In genomic region chr9:13828087-13828441, GRCm38 (mm10) we compare ENCODE assay signal across 8 mouse cellular contexts. TPM values are rescaled to one million over a fixed set of nuclear protein-coding genes. Genes with fewer than 3 reads are reported as not detected.
DNase-seq lines count a peak whose midpoint lies in the region; ATAC-seq lines count a peak whose summit lies in the region.

No protein-coding gene starts in this region.

- H3K4me3 ChIP-seq in intestine, embryonic 15.5 days (replicated peaks): peak overlapping the region; percentile 86
- H3K4me3 ChIP-seq in midbrain, embryonic 16.5 days (ENCODE audit: low read depth, low read length): peak overlapping the region; percentile 83

- H3K27ac ChIP-seq in intestine, embryonic 15.5 days: peak overlapping the region; percentile 96
- H3K27ac ChIP-seq in midbrain, embryonic 16.5 days (ENCODE audit: low read length): peak overlapping the region; percentile 98

- peaks cover 13% of the 10 kb centered on the region for H3K36me3 ChIP-seq in intestine, embryonic 15.5 days
- H3K36me3 ChIP-seq in midbrain, embryonic 16.5 days (ENCODE audit: control insufficient read depth, insufficient read depth, low read length): peaks cover 14% of the 10 kb centered on the region

- H3K9ac ChIP-seq in intestine, embryonic 15.5 days: peak overlapping the region; percentile 97
- H3K9ac ChIP-seq in midbrain, embryonic 16.5 days (ENCODE audit: low read depth, low read length): peak overlapping the region; percentile 93

- ATAC-seq in cerebellum, adult (ENCODE audit: insufficient number of reproducible peaks, low FRiP score, low TSS enrichment): peak; percentile 12
- peak; percentile 31 for ATAC-seq in intestine, embryonic 15.5 days
- ATAC-seq in midbrain, embryonic 16.5 days: no peak; the same call in 1 of the 2 replicates

- no peaks in the 10 kb centered on the region for H3K27me3 ChIP-seq in intestine, embryonic 15.5 days (replicated peaks)
- H3K27me3 ChIP-seq in midbrain, embryonic 16.5 days (ENCODE audit: control insufficient read depth, insufficient read depth, low read depth, low read length): no peaks in the 10 kb centered on the region

- H3K4me2 ChIP-seq in intestine, embryonic 15.5 days (replicated peaks): peak overlapping the region; percentile 75
- peak overlapping the region; percentile 87 for H3K4me2 ChIP-seq in midbrain, embryonic 16.5 days (ENCODE audit: low read length)

- H3K4me1 ChIP-seq in intestine, embryonic 15.5 days (replicated peaks): peaks cover 14% of the 10 kb centered on the region
- H3K4me1 ChIP-seq in midbrain, embryonic 16.5 days (ENCODE audit: control insufficient read depth, insufficient read depth, low read length): peaks cover 23% of the 10 kb centered on the region

- under 1% methylated on average over 23 of the region's 23 CpGs for WGBS in intestine, embryonic 15.5 days
- WGBS in midbrain, embryonic 16.5 days: under 1% methylated on average over 23 of the region's 23 CpGs

- no peak for DNase-seq in cerebellum, postnatal 4 days (ENCODE audit: low spot score in 2 of 2)
- peak; percentile 73 for DNase-seq in 3T3-L1 (ENCODE audit: low read depth, low spot score)
- peak; percentile 65 for DNase-seq in embryo, embryonic 11 days
- no peak for DNase-seq in cerebellum, adult 11-12 months
- no peak for DNase-seq in spleen, adult 18-20 months

- H3K9me3 ChIP-seq in intestine, embryonic 15.5 days: no peaks in the 10 kb centered on the region
- H3K9me3 ChIP-seq in midbrain, embryonic 16.5 days (replicated peaks; ENCODE audit: control insufficient read depth, low read length, poor library complexity, severe bottlenecking): no peaks in the 10 kb centered on the region

RNA-seq across cellular contexts. Expression of gene Fam76b, which starts 0.5 kb away (rescaled TPM):
- polyA plus RNA-seq in intestine, embryonic 15.5 days (2015; fragmentation: Nextera tagmentation; extraction: Ambion mirVana): 19.2 and 20.0 TPM in 2 replicates
- 16.3 and 21.3 TPM in 2 replicates for polyA plus RNA-seq in midbrain, embryonic 16.5 days (2015; fragmentation: Nextera tagmentation; extraction: Ambion mirVana)

RNA-seq across cellular contexts. Expression of gene Cep57, which starts 1.2 kb away (rescaled TPM):
- polyA plus RNA-seq in intestine, embryonic 15.5 days (2015; fragmentation: Nextera tagmentation; extraction: Ambion mirVana): 47.3 and 54.6 TPM in 2 replicates
- 35.2 and 36.5 TPM in 2 replicates for polyA plus RNA-seq in midbrain, embryonic 16.5 days (2015; fragmentation: Nextera tagmentation; extraction: Ambion mirVana)

Comparison
In these comparisons a context has a peak if more than half of its experiments do, and no peak if none do; other contexts are left out.
1. DNase-seq: peak in 3T3-L1 (single experiment) and embryo, embryonic 11 days (single experiment); none in cerebellum, postnatal 4 days (0 of 2), cerebellum, adult 11-12 months (single experiment) and spleen, adult 18-20 months (0 of 2).